Mouse (Mus musculus) cerebellum, adult 9-11 months (tissue): ENCODE measurements around the gene Tfip11.

Experiments
- DNase-seq: peaks from one replicate; pipeline ENCODE4 v3.0.0; 2022

Gene Tfip11

GRCm38 (mm10) chr5:112325546-112326445 is at the start of gene Tfip11:
Gene Tfip11 (plus strand): TSS chr5:112326358.
- DNase-seq = peak; percentile 96

DNA sequence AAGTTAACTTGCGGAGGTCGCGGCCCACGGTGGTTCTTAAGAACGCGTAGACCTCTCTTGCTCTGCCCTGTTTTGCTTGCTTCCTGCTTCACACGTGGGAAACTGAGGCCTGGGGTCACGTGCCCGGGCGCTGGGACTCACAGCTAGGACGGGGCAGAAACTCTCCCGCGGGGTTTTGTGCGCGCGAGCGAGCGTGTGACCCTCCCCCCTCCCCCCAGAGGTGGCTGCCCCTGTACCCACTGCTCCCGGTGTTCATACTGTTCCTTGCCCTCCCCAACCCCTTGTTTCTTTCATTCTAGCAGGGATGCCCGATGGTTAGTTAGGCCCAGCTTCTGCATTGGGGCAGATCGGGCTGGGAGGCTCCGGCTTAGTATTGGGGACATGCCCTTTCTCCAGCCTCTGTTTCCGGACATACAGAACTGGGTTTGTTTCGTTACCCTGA is 49.2 kb upstream of the Tfip11 start:
- no peak for DNase-seq

DNA sequence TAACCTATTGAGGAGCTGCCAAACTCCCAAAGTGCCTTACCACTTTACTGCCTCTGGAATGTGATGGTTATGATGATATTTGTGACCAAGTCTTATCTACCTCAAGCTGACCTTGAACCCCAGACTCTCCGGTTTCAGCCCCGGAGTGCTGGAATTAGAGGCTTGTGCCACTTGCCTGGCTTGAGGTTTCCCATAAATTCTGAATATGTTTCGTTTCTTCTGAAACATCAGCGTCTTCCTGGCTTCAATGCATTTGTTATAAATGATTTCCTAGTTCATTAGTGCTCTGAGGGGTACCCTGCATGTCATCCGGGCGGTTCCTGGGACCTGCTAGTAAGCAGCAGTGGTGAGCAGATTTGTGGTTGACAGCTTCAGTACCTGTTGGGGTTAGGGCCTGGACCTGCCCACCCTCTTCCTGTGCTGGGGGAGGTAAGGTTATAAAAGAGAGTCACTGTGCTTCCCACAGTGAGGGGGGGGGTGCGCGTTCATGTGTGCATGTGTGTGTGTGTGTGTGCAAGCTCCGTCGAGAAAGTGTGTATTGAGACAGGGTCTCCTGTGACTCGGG is 48.2 kb upstream of the Tfip11 start:
- no peak for DNase-seq

DNA sequence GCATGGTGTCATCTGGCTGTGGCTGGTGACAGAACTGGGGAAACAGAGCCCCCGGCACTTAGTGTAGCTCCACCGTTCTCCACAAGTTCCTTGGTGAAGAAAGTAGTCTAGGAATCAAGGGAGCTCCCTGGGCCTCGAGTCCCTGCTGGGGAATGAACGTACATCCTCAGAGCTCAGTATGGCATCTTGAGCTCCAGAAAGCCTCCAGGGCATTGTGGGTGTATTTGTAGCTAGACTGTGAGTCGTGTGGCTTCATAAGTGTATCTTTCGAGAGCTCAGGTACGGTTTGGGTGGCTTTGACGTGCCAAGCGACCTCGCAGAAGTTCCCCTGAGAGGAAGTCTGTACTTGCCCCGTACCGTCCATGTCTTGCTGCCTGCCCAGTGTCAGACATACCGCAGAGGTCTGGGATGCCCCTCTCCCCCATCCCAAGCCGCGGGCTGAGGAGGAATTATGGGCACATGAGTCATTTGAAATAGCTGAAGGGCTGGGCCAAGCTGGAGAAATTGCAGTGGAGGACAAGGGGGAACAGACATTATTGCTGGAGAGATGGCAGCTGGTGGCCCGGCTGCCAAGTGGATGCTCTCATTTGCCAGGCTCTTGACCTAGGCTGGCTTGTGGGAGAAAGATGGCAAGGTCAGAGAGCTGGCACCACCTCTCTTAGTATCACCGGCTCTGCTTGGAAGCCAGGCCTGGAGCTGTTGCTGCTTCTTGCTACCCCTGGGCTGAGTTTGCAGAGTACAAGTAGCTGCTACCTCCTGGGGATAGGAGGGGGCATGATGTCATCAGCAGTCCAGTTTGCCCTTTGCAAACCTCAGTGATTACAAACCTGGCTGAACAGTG is 46.8 kb upstream of the Tfip11 start:
- DNase-seq = peak; percentile 72

DNA sequence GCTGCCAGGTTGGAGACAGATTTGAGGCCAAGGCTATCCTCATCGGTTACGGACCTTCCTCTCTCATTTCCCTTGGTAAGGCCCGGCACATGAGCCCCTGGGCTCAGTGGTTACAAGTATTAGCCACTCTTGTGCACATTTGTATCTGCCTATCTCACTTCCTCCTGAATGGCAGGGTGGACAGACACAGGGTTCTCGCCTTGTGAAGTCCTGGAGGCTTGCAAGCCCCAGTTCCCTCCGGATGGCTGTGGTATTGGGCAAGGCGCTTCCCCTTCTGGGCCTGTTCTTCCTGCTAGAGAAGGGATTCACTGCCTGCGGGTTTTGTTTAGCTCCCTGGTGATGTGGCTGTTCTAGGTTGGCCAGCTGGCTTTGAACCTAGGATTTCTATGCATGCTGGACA is 46.0 kb upstream of the Tfip11 start:
- no peak for DNase-seq

GRCm38 (mm10) chr5:112280863-112281660 is 45.1 kb upstream of the Tfip11 start:
- DNase-seq = no peak

GRCm38 (mm10) chr5:112281676-112282075 is 44.5 kb upstream of the Tfip11 start:
- DNase-seq = no peak

DNA sequence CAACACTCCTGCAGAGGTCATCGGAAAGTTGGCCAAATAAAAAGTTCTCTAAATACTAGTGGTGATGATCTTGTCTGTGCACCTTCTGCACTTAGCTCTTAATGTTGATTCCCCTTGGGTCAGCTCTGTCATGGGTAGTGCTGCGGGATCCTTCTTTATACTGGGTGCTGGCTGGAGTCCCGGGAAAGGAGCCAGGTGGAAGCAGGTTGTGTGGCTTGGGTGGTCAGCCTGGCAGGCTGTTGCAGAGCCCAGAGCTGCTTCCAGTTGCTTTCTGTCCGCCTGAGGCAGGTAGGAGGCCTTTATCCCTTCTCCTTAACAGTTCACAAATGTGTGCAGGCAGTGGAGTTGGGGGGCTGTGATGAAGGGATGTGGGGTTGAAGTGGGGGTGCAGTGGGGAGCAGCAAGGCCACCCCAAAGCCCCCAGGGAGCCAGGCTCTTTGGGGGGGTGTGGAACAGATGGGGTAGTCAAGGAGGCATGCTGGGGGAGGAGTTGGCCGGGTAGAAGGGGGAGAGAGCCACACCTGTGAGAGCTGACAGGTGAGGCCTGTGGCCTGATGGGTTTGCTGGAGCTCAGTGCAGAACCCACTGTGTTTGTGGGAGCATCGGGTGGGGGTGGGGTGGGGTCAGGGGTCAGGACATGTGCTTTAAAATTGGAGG is 43.9 kb upstream of the Tfip11 start:
- DNase-seq = no peak

GRCm38 (mm10) chr5:112282780-112283482 is 43.2 kb upstream of the Tfip11 start:
- DNase-seq = no peak

- DNase-seq = no peak
Observed at GRCm38 (mm10) chr5:112283543-112284202, 42.5 kb upstream of the Tfip11 start.

DNA sequence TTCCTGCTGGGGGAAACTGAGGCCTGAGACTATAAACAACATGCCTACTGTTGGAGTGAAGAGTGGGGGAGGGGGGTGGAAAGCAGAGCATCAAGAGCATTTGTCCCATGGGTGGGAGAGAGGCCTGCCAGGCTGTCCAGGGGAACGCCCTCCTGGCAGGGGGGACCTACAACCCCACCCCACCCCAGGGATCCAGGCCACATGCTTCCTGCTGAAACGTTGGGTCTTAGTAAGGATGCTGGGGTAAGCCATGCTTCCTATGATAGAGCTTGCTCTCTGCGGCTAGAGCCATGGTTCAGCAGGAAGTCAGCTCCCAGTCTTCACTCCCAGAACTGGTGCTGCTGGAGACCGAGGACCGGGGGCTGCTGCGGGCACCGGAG is 42.0 kb upstream of the Tfip11 start:
- DNase-seq = no peak

- DNase-seq = no peak
Observed at GRCm38 (mm10) chr5:112285548-112286085, 40.5 kb upstream of the Tfip11 start.

GRCm38 (mm10) chr5:112286608-112286983 is 39.6 kb upstream of the Tfip11 start:
- DNase-seq = no peak

DNA sequence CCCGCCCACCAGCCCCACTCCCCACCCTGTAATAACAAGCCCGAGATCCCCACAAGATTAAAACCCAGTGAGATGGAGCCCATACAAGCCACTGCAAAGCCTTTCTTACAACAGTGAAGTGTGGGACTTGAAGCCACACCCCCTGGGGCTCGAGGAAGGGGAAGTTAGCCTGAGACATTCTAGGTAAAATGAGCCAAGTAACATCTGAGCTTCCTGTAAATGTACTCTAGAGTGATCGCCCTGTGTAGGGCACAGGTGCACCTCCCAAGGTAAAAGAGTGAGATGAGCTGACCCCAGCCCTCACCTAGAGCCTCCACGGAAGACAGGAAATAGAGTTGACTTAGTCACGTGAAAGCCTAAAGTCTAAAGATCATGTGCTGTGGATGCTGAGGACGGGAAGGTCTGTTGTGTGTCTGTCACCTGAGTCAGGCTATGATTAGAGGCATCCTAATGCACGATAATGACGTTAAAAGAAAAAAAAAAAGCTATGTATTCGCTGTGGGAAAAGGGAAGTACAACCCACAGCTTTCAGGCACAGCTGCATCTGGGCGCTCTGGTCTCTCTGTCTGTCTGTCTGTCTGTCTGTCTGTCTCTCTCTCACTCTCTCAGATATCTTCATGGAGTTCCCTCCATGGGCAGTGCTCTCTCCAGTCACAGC is 39.0 kb upstream of the Tfip11 start:
- DNase-seq = no peak

- no peak for DNase-seq
Observed at GRCm38 (mm10) chr5:112287652-112288051, 38.5 kb upstream of the Tfip11 start.

DNA sequence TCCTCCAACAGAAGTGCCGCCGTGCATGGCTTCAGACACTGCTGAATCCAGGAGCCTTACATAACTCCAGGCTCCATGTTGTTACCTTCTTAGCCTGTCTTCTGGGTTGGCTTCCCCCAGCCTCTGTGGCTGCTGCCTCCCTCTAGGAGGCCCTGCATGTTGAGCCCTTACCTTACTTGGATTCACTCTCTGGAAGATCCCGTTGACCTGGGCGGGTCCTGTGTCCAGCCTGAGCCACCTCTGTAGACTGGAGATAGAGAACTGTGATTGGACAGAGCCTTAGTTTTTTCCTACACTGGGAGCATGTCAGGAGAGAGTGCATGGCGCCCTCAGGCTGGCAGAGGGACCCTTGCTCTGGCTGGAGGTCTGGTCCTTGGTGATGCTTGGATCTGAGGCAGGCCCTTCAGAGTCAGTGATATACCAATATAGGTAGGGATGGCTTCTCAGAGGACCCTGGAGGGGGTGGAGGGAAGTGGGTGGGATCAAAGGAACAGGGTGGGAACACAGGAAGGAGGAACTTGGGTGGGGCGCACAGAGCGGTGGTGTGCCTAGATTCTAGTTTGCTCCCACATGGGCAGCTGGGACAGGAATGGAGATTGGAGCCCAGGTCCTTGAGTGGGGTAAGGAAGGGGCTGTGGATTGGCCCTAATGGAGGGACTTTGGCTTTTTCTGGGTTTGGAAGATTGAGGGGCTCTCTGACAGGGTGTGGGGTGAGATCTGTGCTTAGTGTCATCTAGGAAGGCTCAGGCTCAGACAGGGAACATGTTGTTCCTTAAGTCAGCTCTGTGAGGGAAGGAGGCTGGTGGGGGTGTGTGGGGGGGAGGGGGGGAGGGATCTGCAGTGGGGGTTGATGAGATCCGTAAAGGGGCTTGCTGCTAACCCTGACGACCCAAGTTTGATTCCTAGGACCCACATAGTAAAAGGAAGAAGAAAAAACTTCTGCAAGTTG is 37.7 kb upstream of the Tfip11 start:
- no peak for DNase-seq

DNA sequence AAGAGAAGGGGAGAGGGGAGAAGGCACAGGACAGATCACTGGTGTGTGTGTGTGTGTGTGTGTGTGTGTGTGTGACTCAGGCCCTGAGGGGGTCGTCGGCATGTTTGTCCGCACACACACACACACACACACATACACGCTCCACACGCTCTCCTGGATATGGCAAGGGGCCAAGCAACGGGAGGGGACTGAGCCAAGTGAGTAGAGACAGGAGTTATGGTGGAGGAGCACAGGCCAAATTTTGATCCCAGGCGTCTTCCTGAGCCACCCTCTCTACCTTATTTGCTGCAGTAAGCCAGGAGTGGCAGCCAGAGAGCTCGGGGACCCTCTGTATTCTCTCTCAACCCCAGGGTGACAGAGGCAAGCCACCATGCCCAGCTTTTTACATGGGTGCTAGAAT is 36.9 kb upstream of the Tfip11 start:
- no peak for DNase-seq

DNA sequence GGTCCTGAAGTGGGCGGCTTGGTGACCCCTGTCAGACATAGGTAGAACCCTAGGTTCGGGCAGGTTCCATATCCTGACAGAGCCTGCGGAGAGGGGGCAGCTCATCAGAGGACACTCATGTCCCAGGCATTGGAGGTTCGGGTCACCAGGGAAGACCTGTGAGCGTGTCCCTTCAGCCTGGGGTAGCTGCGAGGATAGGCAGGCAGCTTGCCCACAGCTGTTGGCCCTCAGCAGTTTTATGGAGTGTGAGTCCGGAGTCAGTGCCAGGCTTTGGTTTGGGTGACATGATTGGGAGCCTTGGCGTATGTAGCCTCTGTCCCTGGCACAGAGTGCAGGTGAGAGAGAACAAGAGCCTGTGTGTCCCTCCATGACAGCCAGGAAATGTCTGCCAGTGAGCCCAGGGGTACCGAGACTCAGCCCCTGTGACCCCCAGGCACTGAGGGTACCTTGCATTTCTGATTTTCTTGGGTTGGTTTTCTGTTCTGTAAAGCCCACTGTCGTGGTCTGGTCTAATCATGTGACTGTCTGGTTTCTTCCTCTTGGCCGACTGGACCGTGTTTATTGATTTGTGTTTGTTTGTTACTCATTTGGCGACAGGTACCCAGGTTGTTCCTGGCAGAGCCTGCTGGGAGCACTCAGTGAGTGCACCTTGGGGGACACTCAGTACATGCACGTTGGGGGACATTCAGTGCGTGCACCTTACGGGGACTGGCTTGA is 36.2 kb upstream of the Tfip11 start:
- peak; percentile 72 for DNase-seq
